Mouse (Mus musculus): ENCODE measurements at regions not wholly inside any gene's neighbourhood (a gene's known extent, or its start where the extent isn't known, plus 50 kb on each side); places are given as distances from the start of the nearest gene placed in this dataset.
A peak's percentile ranks its signal among the peaks of the same experiment; 100 is the strongest.
"Not testable (repeated sequence)": the region's sequence is repeated elsewhere in the genome, so short reads cannot be mapped to it uniquely, and the experiment has no call there.

GRCm38 (mm10) chr14:102793753-102794152 is 188.7 kb downstream of the Kctd12 start:
- Histone ChIP-seq H3K4me1 (replicated peaks; ENCODE audit: control insufficient read depth, insufficient read depth, low read length) (no peaks in the 10 kb centered on the region), H3K27me3 (ENCODE audit: control insufficient read depth, insufficient read depth, low read length) (no peaks in the 10 kb centered on the region), H3K36me3 (ENCODE audit: control insufficient read depth, insufficient read depth, low read length) (no peaks in the 10 kb centered on the region), H3K27ac (ENCODE audit: control insufficient read depth, insufficient read depth, low read length) (no peak overlapping the region), H3K4me3 (ENCODE audit: control insufficient read depth, insufficient read depth, low read length) (no peak overlapping the region)
- no peak for TF ChIP-seq CTCF (IDR thresholded peaks at IDR 0.05; ENCODE audit: borderline replicate concordance, control insufficient read depth, extremely low read depth, insufficient read depth, low read length, poor library complexity)
- no peak for TF ChIP-seq POLR2A (IDR thresholded peaks at IDR 0.05; ENCODE audit: control insufficient read depth, extremely low read depth, insufficient read depth, low read length, poor library complexity)
- no peak for DNase-seq
- WGBS = 96% methylated on average over 7 of the region's 7 CpGs

GRCm38 (mm10) chr14:102790916-102791315 is 191.5 kb downstream of the Kctd12 start:
- no peaks in the 10 kb centered on the region for H3K27me3 ChIP-seq (ENCODE audit: control insufficient read depth, insufficient read depth, low read length)
- H3K4me1 ChIP-seq (replicated peaks; ENCODE audit: control insufficient read depth, insufficient read depth, low read length) = no peaks in the 10 kb centered on the region
- H3K4me3 ChIP-seq (ENCODE audit: control insufficient read depth, insufficient read depth, low read length) = no peak overlapping the region
- 91% methylated on average over 3 of the region's 3 CpGs for WGBS
- TF ChIP-seq CTCF (IDR thresholded peaks at IDR 0.05; ENCODE audit: borderline replicate concordance, control insufficient read depth, extremely low read depth, insufficient read depth, low read length, poor library complexity) (no peak), POLR2A (IDR thresholded peaks at IDR 0.05; ENCODE audit: control insufficient read depth, extremely low read depth, insufficient read depth, low read length, poor library complexity) (no peak)
- no peak for DNase-seq
- no peak overlapping the region for H3K27ac ChIP-seq (ENCODE audit: control insufficient read depth, insufficient read depth, low read length)
- H3K36me3 ChIP-seq (ENCODE audit: control insufficient read depth, insufficient read depth, low read length) = no peaks in the 10 kb centered on the region

GRCm38 (mm10) chr14:102782227-102782626 is 200.2 kb downstream of the Kctd12 start:
- TF ChIP-seq POLR2A (IDR thresholded peaks at IDR 0.05; ENCODE audit: control insufficient read depth, extremely low read depth, insufficient read depth, low read length, poor library complexity) (no peak), CTCF (IDR thresholded peaks at IDR 0.05; ENCODE audit: borderline replicate concordance, control insufficient read depth, extremely low read depth, insufficient read depth, low read length, poor library complexity) (no peak)
- no peaks in the 10 kb centered on the region for H3K36me3 ChIP-seq (ENCODE audit: control insufficient read depth, insufficient read depth, low read length)
- no peak overlapping the region for H3K4me3 ChIP-seq (ENCODE audit: control insufficient read depth, insufficient read depth, low read length)
- H3K4me1 ChIP-seq (replicated peaks; ENCODE audit: control insufficient read depth, insufficient read depth, low read length) = no peaks in the 10 kb centered on the region
- H3K27me3 ChIP-seq (ENCODE audit: control insufficient read depth, insufficient read depth, low read length) = no peaks in the 10 kb centered on the region
- no peak for DNase-seq
- H3K27ac ChIP-seq (ENCODE audit: control insufficient read depth, insufficient read depth, low read length) = no peak overlapping the region

GRCm38 (mm10) chr14:102769716-102770115 is 212.7 kb downstream of the Kctd12 start:
- Histone ChIP-seq H3K27me3 (ENCODE audit: control insufficient read depth, insufficient read depth, low read length) (no peaks in the 10 kb centered on the region), H3K4me3 (ENCODE audit: control insufficient read depth, insufficient read depth, low read length) (no peak overlapping the region), H3K27ac (ENCODE audit: control insufficient read depth, insufficient read depth, low read length) (no peak overlapping the region), H3K36me3 (ENCODE audit: control insufficient read depth, insufficient read depth, low read length) (no peaks in the 10 kb centered on the region), H3K4me1 (replicated peaks; ENCODE audit: control insufficient read depth, insufficient read depth, low read length) (no peaks in the 10 kb centered on the region)
- WGBS = 83% methylated on average over 3 of the region's 3 CpGs
- peak; percentile 37 for DNase-seq
- TF ChIP-seq POLR2A (IDR thresholded peaks at IDR 0.05; ENCODE audit: control insufficient read depth, extremely low read depth, insufficient read depth, low read length, poor library complexity) (no peak), CTCF (IDR thresholded peaks at IDR 0.05; ENCODE audit: borderline replicate concordance, control insufficient read depth, extremely low read depth, insufficient read depth, low read length, poor library complexity) (no peak)

GRCm38 (mm10) chr14:102748687-102749086 is 233.8 kb downstream of the Kctd12 start:
- no peak overlapping the region for H3K27ac ChIP-seq (ENCODE audit: control insufficient read depth, insufficient read depth, low read length)
- H3K4me3 ChIP-seq (ENCODE audit: control insufficient read depth, insufficient read depth, low read length) = no peak overlapping the region
- DNase-seq = no peak
- TF ChIP-seq CTCF (IDR thresholded peaks at IDR 0.05; ENCODE audit: borderline replicate concordance, control insufficient read depth, extremely low read depth, insufficient read depth, low read length, poor library complexity) (no peak), POLR2A (IDR thresholded peaks at IDR 0.05; ENCODE audit: control insufficient read depth, extremely low read depth, insufficient read depth, low read length, poor library complexity) (no peak)
- no peaks in the 10 kb centered on the region for H3K27me3 ChIP-seq (ENCODE audit: control insufficient read depth, insufficient read depth, low read length)
- H3K36me3 ChIP-seq (ENCODE audit: control insufficient read depth, insufficient read depth, low read length) = no peaks in the 10 kb centered on the region
- H3K4me1 ChIP-seq (replicated peaks; ENCODE audit: control insufficient read depth, insufficient read depth, low read length) = no peaks in the 10 kb centered on the region
- 18% methylated on average over 1 of the region's 1 CpGs for WGBS

- Histone ChIP-seq H3K4me1 (replicated peaks; ENCODE audit: control insufficient read depth, insufficient read depth, low read length) (no peaks in the 10 kb centered on the region), H3K27me3 (ENCODE audit: control insufficient read depth, insufficient read depth, low read length) (no peaks in the 10 kb centered on the region), H3K27ac (ENCODE audit: control insufficient read depth, insufficient read depth, low read length) (no peak overlapping the region), H3K4me3 (ENCODE audit: control insufficient read depth, insufficient read depth, low read length) (no peak overlapping the region), H3K36me3 (ENCODE audit: control insufficient read depth, insufficient read depth, low read length) (no peaks in the 10 kb centered on the region)
- WGBS = 92% methylated on average over 8 of the region's 8 CpGs
- DNase-seq = no peak
- TF ChIP-seq CTCF (IDR thresholded peaks at IDR 0.05; ENCODE audit: borderline replicate concordance, control insufficient read depth, extremely low read depth, insufficient read depth, low read length, poor library complexity) (no peak), POLR2A (IDR thresholded peaks at IDR 0.05; ENCODE audit: control insufficient read depth, extremely low read depth, insufficient read depth, low read length, poor library complexity) (no peak)
These were observed 240.1 kb downstream of the Kctd12 start for GRCm38 (mm10) chr14:102742331-102742730.

GRCm38 (mm10) chr14:102736656-102737055 is 245.8 kb downstream of the Kctd12 start:
- no peaks in the 10 kb centered on the region for H3K27me3 ChIP-seq (ENCODE audit: control insufficient read depth, insufficient read depth, low read length)
- no peaks in the 10 kb centered on the region for H3K4me1 ChIP-seq (replicated peaks; ENCODE audit: control insufficient read depth, insufficient read depth, low read length)
- no peak for DNase-seq
- no peak overlapping the region for H3K27ac ChIP-seq (ENCODE audit: control insufficient read depth, insufficient read depth, low read length)
- H3K36me3 ChIP-seq (ENCODE audit: control insufficient read depth, insufficient read depth, low read length) = no peaks in the 10 kb centered on the region
- H3K4me3 ChIP-seq (ENCODE audit: control insufficient read depth, insufficient read depth, low read length) = no peak overlapping the region
- 94% methylated on average over 2 of the region's 2 CpGs for WGBS
- TF ChIP-seq CTCF (IDR thresholded peaks at IDR 0.05; ENCODE audit: borderline replicate concordance, control insufficient read depth, extremely low read depth, insufficient read depth, low read length, poor library complexity) (no peak), POLR2A (IDR thresholded peaks at IDR 0.05; ENCODE audit: control insufficient read depth, extremely low read depth, insufficient read depth, low read length, poor library complexity) (no peak)

- not testable (repeated sequence) for H3K4me3 ChIP-seq (ENCODE audit: control insufficient read depth, insufficient read depth, low read length); H3K27me3 ChIP-seq (ENCODE audit: control insufficient read depth, insufficient read depth, low read length); DNase-seq; H3K36me3 ChIP-seq (ENCODE audit: control insufficient read depth, insufficient read depth, low read length); H3K27ac ChIP-seq (ENCODE audit: control insufficient read depth, insufficient read depth, low read length); H3K4me1 ChIP-seq (replicated peaks; ENCODE audit: control insufficient read depth, insufficient read depth, low read length)
- WGBS = 69% methylated on average over 4 of the region's 4 CpGs
These were observed 248.7 kb downstream of the Kctd12 start for GRCm38 (mm10) chr14:102733718-102734117.

Data from thymus, adult 2 months (tissue).